Mouse (Mus musculus) forebrain, embryonic 10.5 days (tissue): Measurements from ENCODE around the gene Gm960. TPM values are rescaled to one million over a fixed set of nuclear protein-coding genes. Genes with fewer than 3 reads are reported as not detected.
A peak's percentile ranks its signal among the peaks of the same experiment; 100 is the strongest.

ENCODE experiments used
- DNase-seq: peaks from one replicate; pipeline ENCODE4 v3.0.0-alpha.2; 2017; ENCODE audit warnings: low spot score; ENCODE audit errors: extremely low spot score
- H3K27ac ChIP-seq: fragments of 300-500 bp; sonication (generic); 2 replicates; pipeline ENCODE4 v1.5.1; 2016; ENCODE audit warnings: mild to moderate bottlenecking
- H3K27me3 ChIP-seq: fragments of 300-500 bp; sonication (generic); 2 replicates; pipeline ENCODE4 v1.6.1; 2016; ENCODE audit warnings: mild to moderate bottlenecking; ENCODE audit not compliant: poor library complexity, severe bottlenecking
- H3K36me3 ChIP-seq: fragments of 300-500 bp; sonication (generic); replicated peaks from 2 replicates; pipeline ENCODE4 v1.6.1; 2016; ENCODE audit warnings: mild to moderate bottlenecking, moderate library complexity
- H3K4me1 ChIP-seq: fragments of 300-500 bp; sonication (generic); 2 replicates; pipeline ENCODE4 v1.6.1; 2016
- H3K4me3 ChIP-seq: fragments of 300-500 bp; sonication (generic); 2 replicates; pipeline ENCODE4 v1.5.1; 2016; ENCODE audit warnings: mild to moderate bottlenecking, moderate library complexity
- H3K9me3 ChIP-seq: fragments of 300-500 bp; sonication (generic); 2 replicates; pipeline ENCODE4 v1.6.1; 2016; ENCODE audit warnings: mild to moderate bottlenecking, moderate library complexity
- whole genome bisulfite sequencing: fragments of 180-500 bp; shearing (Covaris S2); methylation state at CpG from one replicate; pipeline ENCODE4 v1.1.7; 2016; 5-methylcytosine and 5-hydroxymethylcytosine counted together
- polyA plus RNA-seq: library from polyadenylated mRNA; unstranded; fragments of >200 nt; fragmentation: Nextera tagmentation; extraction: Ambion mirVana; gene quantifications from 2 replicates; pipeline ENCODE4 v1.2.1, GENCODE M21; 2016

Gm960 gene
- polyA plus RNA-seq, 1 experiment from 2014 or later = 3.0 TPM

- WGBS = under 1% methylated on average over 86 of the region's 87 CpGs
- H3K4me3 ChIP-seq = peak within 1 kb of the TSS; percentile 97
- H3K4me1 ChIP-seq = peaks cover 58% of the 10 kb centered on the region
- peak; percentile 92 for DNase-seq
- peaks cover 17% of the 10 kb centered on the region for H3K27me3 ChIP-seq
- H3K36me3 ChIP-seq = peaks cover 44% of the 10 kb centered on the region
- H3K27ac ChIP-seq = peak within 1 kb of the TSS; percentile 99
- H3K9me3 ChIP-seq = no peaks in the 10 kb centered on the region
Measured at GRCm38 (mm10) chr19:4615151-4616093, 83.0 kb downstream of the Gm960 start, which contains the start of gene Lrfn4. Gene Lrfn4 (minus strand): TSS chr19:4615667.

- Histone ChIP-seq H3K9me3 (no peaks in the 10 kb centered on the region), H3K4me3 (peak overlapping the region; percentile 97), H3K27ac (peak overlapping the region; percentile 99), H3K36me3 (peaks cover 39% of the 10 kb centered on the region), H3K27me3 (peaks cover 17% of the 10 kb centered on the region), H3K4me1 (peaks cover 58% of the 10 kb centered on the region)
- peak; percentile 50 for DNase-seq
- WGBS = 21% methylated on average over 41 of the region's 49 CpGs
Measured at GRCm38 (mm10) chr19:4614305-4615150, 83.9 kb downstream of the Gm960 start.

- DNase-seq = no peak
- peaks cover 58% of the 10 kb centered on the region for H3K4me1 ChIP-seq
- H3K9me3 ChIP-seq = no peaks in the 10 kb centered on the region
- peaks cover 17% of the 10 kb centered on the region for H3K27me3 ChIP-seq
- peaks cover 39% of the 10 kb centered on the region for H3K36me3 ChIP-seq
- H3K4me3 ChIP-seq = peak overlapping the region; percentile 97
- WGBS = 91% methylated on average over 33 of the region's 33 CpGs
- peak overlapping the region; percentile 99; the same call in 1 of the 2 replicates for H3K27ac ChIP-seq
Measured at GRCm38 (mm10) chr19:4613464-4614304, 84.8 kb downstream of the Gm960 start.

GRCm38 (mm10) chr19:4612181-4612961 is 86.1 kb downstream of the Gm960 start:
- DNase-seq = no peak
- WGBS = 91% methylated on average over 19 of the region's 19 CpGs

GRCm38 (mm10) chr19:4610109-4610508 is 88.4 kb downstream of the Gm960 start:
- WGBS = 71% methylated on average over 4 of the region's 4 CpGs
- peaks cover 35% of the 10 kb centered on the region for H3K4me1 ChIP-seq

More at GRCm38 (mm10) chr19:4612181-4612961, 86.1 kb downstream of the Gm960 start:
- Histone ChIP-seq H3K36me3 (peaks cover 39% of the 10 kb centered on the region), H3K9me3 (no peaks in the 10 kb centered on the region), H3K4me3 (no peak overlapping the region), H3K27me3 (peaks cover 10% of the 10 kb centered on the region), H3K4me1 (peaks cover 50% of the 10 kb centered on the region), H3K27ac (no peak overlapping the region)

GRCm38 (mm10) chr19:4608511-4608910 is 90.0 kb downstream of the Gm960 start:
- Histone ChIP-seq H3K36me3 (peaks cover 30% of the 10 kb centered on the region), H3K27me3 (no peaks in the 10 kb centered on the region), H3K4me3 (no peak overlapping the region), H3K27ac (no peak overlapping the region), H3K4me1 (peaks cover 27% of the 10 kb centered on the region), H3K9me3 (no peaks in the 10 kb centered on the region)
- WGBS = 86% methylated on average over 4 of the region's 4 CpGs
- no peak for DNase-seq

More at GRCm38 (mm10) chr19:4610109-4610508, 88.4 kb downstream of the Gm960 start:
- DNase-seq = no peak
- no peak overlapping the region for H3K27ac ChIP-seq
- peaks cover 39% of the 10 kb centered on the region for H3K36me3 ChIP-seq
- no peaks in the 10 kb centered on the region for H3K9me3 ChIP-seq
- no peak overlapping the region for H3K4me3 ChIP-seq
- no peaks in the 10 kb centered on the region for H3K27me3 ChIP-seq

GRCm38 (mm10) chr19:4607406-4607805 is 91.1 kb downstream of the Gm960 start:
- Histone ChIP-seq H3K27me3 (no peaks in the 10 kb centered on the region), H3K9me3 (no peaks in the 10 kb centered on the region), H3K27ac (no peak overlapping the region), H3K4me1 (peaks cover 16% of the 10 kb centered on the region), H3K4me3 (no peak overlapping the region), H3K36me3 (peaks cover 19% of the 10 kb centered on the region)
- no peak for DNase-seq
- 89% methylated on average over 12 of the region's 12 CpGs for WGBS

GRCm38 (mm10) chr19:4605654-4606053 is 92.8 kb downstream of the Gm960 start:
- WGBS = 95% methylated on average over 4 of the region's 4 CpGs
- no peak overlapping the region for H3K4me3 ChIP-seq
- H3K4me1 ChIP-seq = peaks cover 8% of the 10 kb centered on the region
- H3K36me3 ChIP-seq = peaks cover 1% of the 10 kb centered on the region; the same call in 1 of the 2 replicates
- H3K27me3 ChIP-seq = no peaks in the 10 kb centered on the region
- no peaks in the 10 kb centered on the region for H3K9me3 ChIP-seq
- DNase-seq = no peak
- H3K27ac ChIP-seq = no peak overlapping the region

- Histone ChIP-seq H3K27me3 (no peaks in the 10 kb centered on the region), H3K4me1 (peaks cover 8% of the 10 kb centered on the region), H3K4me3 (peak overlapping the region; percentile 16; the same call in 1 of the 2 replicates), H3K9me3 (no peaks in the 10 kb centered on the region), H3K36me3 (no peaks in the 10 kb centered on the region), H3K27ac (no peak overlapping the region)
- 42% methylated on average over 24 of the region's 24 CpGs for WGBS
- peak; percentile 45 for DNase-seq
Measured at GRCm38 (mm10) chr19:4603801-4604723, 94.4 kb downstream of the Gm960 start.

- peaks cover 8% of the 10 kb centered on the region for H3K4me1 ChIP-seq
- 90% methylated on average over 20 of the region's 20 CpGs for WGBS
- H3K36me3 ChIP-seq = no peaks in the 10 kb centered on the region
- H3K27me3 ChIP-seq = no peaks in the 10 kb centered on the region
- H3K4me3 ChIP-seq = no peak overlapping the region
- H3K27ac ChIP-seq = no peak overlapping the region
- H3K9me3 ChIP-seq = no peaks in the 10 kb centered on the region
- no peak for DNase-seq
Measured at GRCm38 (mm10) chr19:4602459-4602858, 96.0 kb downstream of the Gm960 start.
